In the genomic region with DNA sequence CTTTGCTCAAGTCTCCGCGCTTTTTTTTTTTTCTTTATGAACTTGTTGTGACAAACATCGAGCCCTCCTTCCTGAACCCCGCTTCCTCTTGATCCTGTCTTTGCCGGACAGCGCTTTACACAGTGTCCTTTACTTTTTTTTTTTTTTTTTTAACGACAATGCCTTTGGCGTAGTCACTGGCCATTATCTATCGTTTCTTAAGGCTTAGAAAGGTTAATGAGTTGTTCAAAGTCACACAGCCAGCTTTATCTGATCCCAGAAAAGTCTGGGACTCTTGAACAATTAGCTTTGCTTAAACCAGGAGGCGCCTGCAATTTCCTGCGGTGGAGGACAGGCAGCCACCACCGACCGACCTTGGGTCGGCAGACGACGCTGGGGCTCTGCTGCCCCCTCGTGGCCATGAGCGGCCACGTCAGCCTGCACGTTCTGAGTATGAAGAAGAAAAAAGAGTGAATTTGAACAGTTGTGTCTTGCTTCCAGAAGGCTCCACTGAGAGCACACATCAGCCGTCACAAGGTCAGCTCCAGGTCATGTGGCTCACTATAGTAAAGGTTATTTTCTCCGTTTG, we compare ENCODE assay signal across 7 mouse cellular contexts. TPM values are rescaled to one million over a fixed set of nuclear protein-coding genes. Genes with fewer than 3 reads are reported as not detected.
A peak's percentile ranks its signal among the peaks of the same experiment; 100 is the strongest.
DNase-seq lines count a peak whose midpoint lies in the region; ATAC-seq and TF ChIP-seq lines count a peak whose summit lies in the region.

No protein-coding gene starts in this region.

- peak; percentile 94 for TF ChIP-seq CTCF in midbrain, postnatal 0 days (IDR thresholded peaks at IDR 0.05)

- peak; percentile 93 for DNase-seq in adrenal gland, postnatal 10 days
- DNase-seq in embryo, embryonic 10.5 days (ENCODE audit: low spot score): peak; percentile 87
- DNase-seq in heart, adult 11 months: peak; percentile 94
- DNase-seq in kidney, adult 8-10 months: peak; percentile 53 to 75
- DNase-seq in limb, embryonic 14.5 days (ENCODE audit: low spot score): peak; percentile 69
- peak; percentile 73 for DNase-seq in midbrain, postnatal 0 days (ENCODE audit: low spot score)
- DNase-seq in spleen, postnatal 36 days (ENCODE audit: low spot score in 2 of 2): peak; percentile 9 to 11

- no peaks in the 10 kb centered on the region for H3K4me1 ChIP-seq in limb, embryonic 14.5 days (ENCODE audit: control insufficient read depth, insufficient read depth, low read length)
- no peaks in the 10 kb centered on the region for H3K4me1 ChIP-seq in midbrain, postnatal 0 days (ENCODE audit: insufficient read depth, low read length)

- no peak overlapping the region for H3K27ac ChIP-seq in limb, embryonic 14.5 days (replicated peaks; ENCODE audit: low read depth, low read length)
- H3K27ac ChIP-seq in midbrain, postnatal 0 days (ENCODE audit: low read depth, low read length): no peak overlapping the region

- H3K9ac ChIP-seq in limb, embryonic 14.5 days (ENCODE audit: low read depth, low read length, severe bottlenecking): no peak overlapping the region
- no peak overlapping the region for H3K9ac ChIP-seq in midbrain, postnatal 0 days (replicated peaks; ENCODE audit: low read length, poor library complexity, severe bottlenecking)

- peak overlapping the region; percentile 35 for H3K4me2 ChIP-seq in limb, embryonic 14.5 days (replicated peaks; ENCODE audit: low read depth, low read length, severe bottlenecking)
- peak overlapping the region; percentile 20; the same call in 1 of the 2 replicates for H3K4me2 ChIP-seq in midbrain, postnatal 0 days (ENCODE audit: low read depth, low read length, poor library complexity, severe bottlenecking)

- peak overlapping the region; percentile 13; the same call in 1 of the 2 replicates for H3K4me3 ChIP-seq in limb, embryonic 14.5 days (replicated peaks; ENCODE audit: low read length)
- H3K4me3 ChIP-seq in midbrain, postnatal 0 days (ENCODE audit: low read depth, low read length): no peak overlapping the region

- no peak for TF ChIP-seq POLR2A in limb, embryonic 14.5 days (IDR thresholded peaks at IDR 0.05; ENCODE audit: borderline replicate concordance, extremely low read depth, insufficient read depth, insufficient read length)

- H3K27me3 ChIP-seq in limb, embryonic 14.5 days (ENCODE audit: control insufficient read depth, insufficient read depth, low read length): peaks cover 15% of the 10 kb centered on the region
- peaks cover 22% of the 10 kb centered on the region for H3K27me3 ChIP-seq in midbrain, postnatal 0 days (ENCODE audit: insufficient read depth, low read length)

- 4% methylated on average over 22 of the region's 22 CpGs for WGBS in limb, embryonic 14.5 days
- 9% methylated on average over 22 of the region's 22 CpGs for WGBS in midbrain, postnatal 0 days

- no peaks in the 10 kb centered on the region for H3K36me3 ChIP-seq in limb, embryonic 14.5 days (ENCODE audit: control insufficient read depth, insufficient read depth, low read length)
- no peaks in the 10 kb centered on the region for H3K36me3 ChIP-seq in midbrain, postnatal 0 days (ENCODE audit: insufficient read depth, low read length)

- peak; percentile 81 for ATAC-seq in limb, embryonic 14.5 days (ENCODE audit: low FRiP score, low read depth)
- ATAC-seq in midbrain, postnatal 0 days (ENCODE audit: low FRiP score): no peak

- H3K9me3 ChIP-seq in limb, embryonic 14.5 days (ENCODE audit: control insufficient read depth, low read length): no peaks in the 10 kb centered on the region
- no peaks in the 10 kb centered on the region for H3K9me3 ChIP-seq in midbrain, postnatal 0 days (ENCODE audit: low read length)

RNA-seq across cellular contexts. Expression of a gene that starts 42.3 kb away (rescaled TPM):
- total RNA-seq in adrenal gland, postnatal 10 days (2021): 100 to 1,000 TPM; 136 to 142 TPM
- 18.6 and 28.2 TPM in 2 replicates for polyA plus RNA-seq in limb, embryonic 14.5 days (2012; rRNA removed)
- 23.9 and 27.6 TPM in 2 replicates for polyA plus RNA-seq in limb, embryonic 14.5 days (2014; fragmentation: Nextera tagmentation; extraction: Ambion mirVana)
- total RNA-seq in midbrain, postnatal 0 days (2014; rRNA removed): 1.1 and 3.9 TPM in 2 replicates
- polyA plus RNA-seq in midbrain, postnatal 0 days (2015; fragmentation: Nextera tagmentation; extraction: Ambion mirVana): 2.0 and 4.0 TPM in 2 replicates

Comparison
In these comparisons a context has a peak if more than half of its experiments do, and no peak if none do; other contexts are left out.
1. DNase-seq: peak in every context shown above with its lines; median percentile 94 in heart, adult 11 months; 93 in adrenal gland, postnatal 10 days; 87 in embryo, embryonic 10.5 days; 73 in midbrain, postnatal 0 days; 69 in limb, embryonic 14.5 days; 64 in kidney, adult 8-10 months; 10 in spleen, postnatal 36 days.
2. RNA of a gene that starts 42.3 kb away (total RNA-seq): 136 to 142 TPM in adrenal gland, postnatal 10 days; 1.1 to 3.9 TPM in midbrain, postnatal 0 days; every median in the first group is over 10 times any median in the second.